ENCODE assay signal across 20 mouse cellular contexts in the genomic region with DNA sequence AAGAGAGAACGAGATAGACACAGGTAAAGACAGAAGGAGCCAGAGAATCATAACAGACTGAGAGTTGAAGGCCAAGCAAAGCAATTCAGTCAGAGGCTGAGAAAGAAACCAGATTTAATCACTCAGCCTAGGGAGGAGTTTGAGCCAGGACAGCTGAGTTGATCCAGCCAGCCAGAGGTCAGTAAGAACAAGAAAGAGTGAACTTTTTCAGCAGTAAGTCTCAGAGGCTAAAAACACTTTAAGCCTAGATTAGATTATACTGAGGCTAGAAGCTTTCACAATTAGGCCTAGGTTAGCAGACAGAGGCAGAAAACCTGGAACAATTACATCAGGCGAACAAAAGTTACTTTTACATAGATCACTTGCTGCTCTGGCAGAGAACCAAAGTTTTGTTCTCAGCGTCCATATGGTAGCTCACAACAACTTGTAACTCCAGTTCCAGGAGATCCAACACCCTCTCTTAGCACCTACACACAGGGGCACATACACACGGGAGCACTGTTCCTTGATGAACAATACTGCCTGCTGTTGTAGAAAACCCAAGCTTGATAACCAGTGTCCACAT. TPM values are rescaled to one million over a fixed set of nuclear protein-coding genes. Genes with fewer than 3 reads are reported as not detected.
DNase-seq lines count a peak whose midpoint lies in the region; ATAC-seq lines count a peak whose summit lies in the region.
"Had no signal": no experiment of that assay in that cellular context is flagged by ENCODE, and none has a peak within 500 bp of the region (broad histone marks: within the 10 kb centered on the region; RNA-seq: fewer than 3 reads in every experiment).

No protein-coding gene starts in this region.

- no peak overlapping the region for H3K4me3 ChIP-seq in intestine, embryonic 16.5 days (ENCODE audit: low read length)
- no peak overlapping the region for H3K4me3 ChIP-seq in intestine, embryonic 15.5 days (replicated peaks)
- no peak overlapping the region for H3K4me3 ChIP-seq in stomach, embryonic 16.5 days (replicated peaks; ENCODE audit: low read length)
- no peak overlapping the region for H3K4me3 ChIP-seq in midbrain, embryonic 14.5 days (replicated peaks; ENCODE audit: low read depth, low read length)
- H3K4me3 ChIP-seq: embryonic facial prominence, embryonic 12.5 days; forebrain, embryonic 13.5 days; heart, embryonic 13.5 days; hindbrain, embryonic 10.5 days had no signal

- H3K9ac ChIP-seq in intestine, embryonic 16.5 days (ENCODE audit: low read depth, low read length) = no peak overlapping the region
- H3K9ac ChIP-seq in intestine, embryonic 15.5 days = no peak overlapping the region
- H3K9ac ChIP-seq in stomach, embryonic 16.5 days (ENCODE audit: low read length) = no peak overlapping the region
- H3K9ac ChIP-seq in midbrain, embryonic 14.5 days (replicated peaks; ENCODE audit: low read length) = no peak overlapping the region
- H3K9ac ChIP-seq: embryonic facial prominence, embryonic 12.5 days; forebrain, embryonic 13.5 days; forebrain, postnatal 0 days; heart, embryonic 13.5 days; hindbrain, embryonic 14.5 days had no signal

- H3K27ac ChIP-seq in intestine, embryonic 16.5 days (ENCODE audit: low read length) = no peak overlapping the region
- H3K27ac ChIP-seq in intestine, embryonic 15.5 days = no peak overlapping the region
- 0 out of 2 replicates have a peak overlapping the region, but pooled peaks have one; percentile 8 for H3K27ac ChIP-seq in stomach, embryonic 16.5 days (ENCODE audit: low read length)
- no peak overlapping the region for H3K27ac ChIP-seq in midbrain, embryonic 14.5 days (replicated peaks; ENCODE audit: low read depth, low read length)
- H3K27ac ChIP-seq: embryonic facial prominence, embryonic 12.5 days; forebrain, embryonic 13.5 days; heart, embryonic 13.5 days; hindbrain, embryonic 10.5 days; hindbrain, embryonic 14.5 days had no signal

- WGBS in intestine, embryonic 16.5 days = 58% methylated on average over 4 of the region's 4 CpGs
- WGBS in intestine, embryonic 15.5 days = 52% methylated on average over 4 of the region's 4 CpGs
- 43% methylated on average over 4 of the region's 4 CpGs for WGBS in stomach, embryonic 16.5 days
- 80% methylated on average over 4 of the region's 4 CpGs for WGBS in midbrain, embryonic 14.5 days

- no peak overlapping the region for H3K4me2 ChIP-seq in intestine, embryonic 16.5 days (ENCODE audit: low read depth, low read length)
- no peak overlapping the region for H3K4me2 ChIP-seq in intestine, embryonic 15.5 days (replicated peaks)
- H3K4me2 ChIP-seq in stomach, embryonic 16.5 days (ENCODE audit: low read depth, low read length) = no peak overlapping the region
- H3K4me2 ChIP-seq in midbrain, embryonic 14.5 days (ENCODE audit: low read length) = no peak overlapping the region
- H3K4me2 ChIP-seq: embryonic facial prominence, embryonic 12.5 days; forebrain, embryonic 13.5 days; heart, embryonic 13.5 days; hindbrain, embryonic 14.5 days had no signal

- H3K27me3 ChIP-seq in intestine, embryonic 16.5 days (replicated peaks; ENCODE audit: control insufficient read depth, insufficient read depth, low read length) = 0 out of 2 replicates have a peak, but pooled peaks cover 3% of the 10 kb centered on the region
- 0 out of 2 replicates have a peak, but pooled peaks cover 6% of the 10 kb centered on the region for H3K27me3 ChIP-seq in intestine, embryonic 15.5 days (replicated peaks)
- H3K27me3 ChIP-seq in stomach, embryonic 16.5 days (ENCODE audit: control insufficient read depth, insufficient read depth, low read length) = no peaks in the 10 kb centered on the region
- H3K27me3 ChIP-seq in midbrain, embryonic 14.5 days (ENCODE audit: control insufficient read depth, insufficient read depth, low read length) = 0 out of 2 replicates have a peak, but pooled peaks cover 2% of the 10 kb centered on the region

- H3K4me1 ChIP-seq in intestine, embryonic 16.5 days (ENCODE audit: control insufficient read depth, insufficient read depth, low read length) = no peaks in the 10 kb centered on the region
- H3K4me1 ChIP-seq in intestine, embryonic 15.5 days (replicated peaks) = no peaks in the 10 kb centered on the region; the same call in 1 of the 2 replicates
- H3K4me1 ChIP-seq in stomach, embryonic 16.5 days (ENCODE audit: control insufficient read depth, insufficient read depth, low read length) = peaks cover 2% of the 10 kb centered on the region; the same call in 1 of the 2 replicates
- H3K4me1 ChIP-seq in midbrain, embryonic 14.5 days (ENCODE audit: control insufficient read depth, insufficient read depth, low read length) = no peaks in the 10 kb centered on the region; the same call in 1 of the 2 replicates
- H3K4me1 ChIP-seq: forebrain, embryonic 13.5 days had no signal

- DNase-seq in lung, postnatal 10 days = peak; percentile 19
- no peak for DNase-seq in lung, postnatal 14 days
- peak; percentile 57 for DNase-seq in brain, adult 2 months (ENCODE audit: low read depth, low spot score)
- no peak for DNase-seq in midbrain, embryonic 14.5 days
- DNase-seq: adrenal gland, adult 8-10 months; adrenal gland, postnatal 36 days; cerebellum, adult 11 months; cerebellum, adult 8-10 months; cerebellum, postnatal 14 days; embryo, embryonic 11 days; forebrain, postnatal 0 days; gastrocnemius, postnatal 14 days had no signal

- no peaks in the 10 kb centered on the region for H3K9me3 ChIP-seq in intestine, embryonic 16.5 days (ENCODE audit: control insufficient read depth, low read length)
- no peaks in the 10 kb centered on the region for H3K9me3 ChIP-seq in intestine, embryonic 15.5 days
- H3K9me3 ChIP-seq in stomach, embryonic 16.5 days (replicated peaks; ENCODE audit: control insufficient read depth, low read length) = no peaks in the 10 kb centered on the region
- H3K9me3 ChIP-seq in midbrain, embryonic 14.5 days (ENCODE audit: control insufficient read depth, low read length) = no peaks in the 10 kb centered on the region
- H3K9me3 ChIP-seq: embryonic facial prominence, embryonic 12.5 days; forebrain, embryonic 13.5 days; heart, embryonic 13.5 days; hindbrain, embryonic 10.5 days had no signal

- no peaks in the 10 kb centered on the region for H3K36me3 ChIP-seq in intestine, embryonic 16.5 days (ENCODE audit: control insufficient read depth, insufficient read depth, low read length)
- no peaks in the 10 kb centered on the region for H3K36me3 ChIP-seq in intestine, embryonic 15.5 days
- H3K36me3 ChIP-seq in stomach, embryonic 16.5 days (ENCODE audit: control insufficient read depth, insufficient read depth, low read length) = no peaks in the 10 kb centered on the region
- H3K36me3 ChIP-seq in midbrain, embryonic 14.5 days (ENCODE audit: control insufficient read depth, insufficient read depth, low read length) = no peaks in the 10 kb centered on the region
- H3K36me3 ChIP-seq: embryonic facial prominence, embryonic 12.5 days; heart, embryonic 13.5 days; hindbrain, embryonic 10.5 days had no signal

- 0 out of 2 replicates have a peak, but pooled peaks have one; percentile 37 for ATAC-seq in intestine, embryonic 16.5 days
- no peak for ATAC-seq in intestine, embryonic 15.5 days
- ATAC-seq in stomach, embryonic 16.5 days (ENCODE audit: insufficient read depth, low FRiP score) = 0 out of 2 replicates have a peak, but pooled peaks have one; percentile 19
- ATAC-seq in midbrain, embryonic 14.5 days (ENCODE audit: low FRiP score, low TSS enrichment) = no peak
- ATAC-seq: forebrain, embryonic 13.5 days; forebrain, postnatal 0 days had no signal

RNA-seq across cellular contexts. Expression of a gene that starts 9.6 kb away (rescaled TPM):
- polyA plus RNA-seq in intestine, embryonic 16.5 days (2015; fragmentation: Nextera tagmentation; extraction: Ambion mirVana) = not detected in 2 replicates
- polyA plus RNA-seq in intestine, embryonic 15.5 days (2015; fragmentation: Nextera tagmentation; extraction: Ambion mirVana) = not detected in 2 replicates
- polyA plus RNA-seq in stomach, embryonic 16.5 days (2015; fragmentation: Nextera tagmentation; extraction: Ambion mirVana) = not detected in 2 replicates
- 0.18 and 0.58 TPM in 2 replicates for polyA plus RNA-seq in midbrain, embryonic 14.5 days (2014; fragmentation: Nextera tagmentation; extraction: Ambion mirVana)
- polyA plus RNA-seq: heart, embryonic 13.5 days; hindbrain, embryonic 10.5 days had no signal

RNA-seq across cellular contexts. Expression of a gene that starts 12.6 kb away (rescaled TPM):
- 30.3 and 31.4 TPM in 2 replicates for polyA plus RNA-seq in intestine, embryonic 16.5 days (2015; fragmentation: Nextera tagmentation; extraction: Ambion mirVana)
- polyA plus RNA-seq in intestine, embryonic 15.5 days (2015; fragmentation: Nextera tagmentation; extraction: Ambion mirVana) = 31.3 and 32.6 TPM in 2 replicates
- 32.1 and 32.4 TPM in 2 replicates for polyA plus RNA-seq in stomach, embryonic 16.5 days (2015; fragmentation: Nextera tagmentation; extraction: Ambion mirVana)
- 53.0 and 80.8 TPM in 2 replicates for polyA plus RNA-seq in midbrain, embryonic 14.5 days (2014; fragmentation: Nextera tagmentation; extraction: Ambion mirVana)

RNA-seq across cellular contexts. Expression of a gene that starts 12.8 kb away (rescaled TPM):
- polyA plus RNA-seq in intestine, embryonic 16.5 days (2015; fragmentation: Nextera tagmentation; extraction: Ambion mirVana) = 17.4 and 17.9 TPM in 2 replicates
- 8.9 and 15.2 TPM in 2 replicates for polyA plus RNA-seq in intestine, embryonic 15.5 days (2015; fragmentation: Nextera tagmentation; extraction: Ambion mirVana)
- 10.8 and 12.1 TPM in 2 replicates for polyA plus RNA-seq in stomach, embryonic 16.5 days (2015; fragmentation: Nextera tagmentation; extraction: Ambion mirVana)
- 3.2 and 3.9 TPM in 2 replicates for polyA plus RNA-seq in midbrain, embryonic 14.5 days (2014; fragmentation: Nextera tagmentation; extraction: Ambion mirVana)

RNA-seq across cellular contexts. Expression of a gene that starts 20.0 kb away (rescaled TPM):
- polyA plus RNA-seq in intestine, embryonic 16.5 days (2015; fragmentation: Nextera tagmentation; extraction: Ambion mirVana) = 73.6 and 94.9 TPM in 2 replicates
- 52.4 and 60.9 TPM in 2 replicates for polyA plus RNA-seq in intestine, embryonic 15.5 days (2015; fragmentation: Nextera tagmentation; extraction: Ambion mirVana)
- polyA plus RNA-seq in stomach, embryonic 16.5 days (2015; fragmentation: Nextera tagmentation; extraction: Ambion mirVana) = 42.4 and 51.4 TPM in 2 replicates
- 76.7 and 78.9 TPM in 2 replicates for polyA plus RNA-seq in midbrain, embryonic 14.5 days (2014; fragmentation: Nextera tagmentation; extraction: Ambion mirVana)

RNA-seq across cellular contexts. Expression of a gene that starts 34.9 kb away (rescaled TPM):
- 39.9 and 43.3 TPM in 2 replicates for polyA plus RNA-seq in intestine, embryonic 16.5 days (2015; fragmentation: Nextera tagmentation; extraction: Ambion mirVana)
- polyA plus RNA-seq in intestine, embryonic 15.5 days (2015; fragmentation: Nextera tagmentation; extraction: Ambion mirVana) = 34.4 and 36.7 TPM in 2 replicates
- polyA plus RNA-seq in stomach, embryonic 16.5 days (2015; fragmentation: Nextera tagmentation; extraction: Ambion mirVana) = 36.0 and 37.6 TPM in 2 replicates
- polyA plus RNA-seq in midbrain, embryonic 14.5 days (2014; fragmentation: Nextera tagmentation; extraction: Ambion mirVana) = 26.4 and 31.1 TPM in 2 replicates

Comparison
In these comparisons a context has a peak if more than half of its experiments do, and no peak if none do; other contexts are left out.
1. ATAC-seq: peak in intestine, embryonic 16.5 days (single experiment) and stomach, embryonic 16.5 days (single experiment); none in intestine, embryonic 15.5 days (single experiment) and midbrain, embryonic 14.5 days (single experiment).
2. DNase-seq: peak in lung, postnatal 10 days (single experiment) and brain, adult 2 months (single experiment); none in lung, postnatal 14 days (single experiment) and midbrain, embryonic 14.5 days (single experiment).